25 mouse cellular contexts compared by ENCODE assay signal in genomic region chr7:44179299-44180045, GRCm38 (mm10). TPM values are rescaled to one million over a fixed set of nuclear protein-coding genes. Genes with fewer than 3 reads are reported as not detected.
A peak's percentile ranks its signal among the peaks of the same experiment; 100 is the strongest.
DNase-seq lines count a peak whose midpoint lies in the region; ATAC-seq and TF ChIP-seq lines count a peak whose summit lies in the region.
"Had no signal": no experiment of that assay in that cellular context is flagged by ENCODE, and none has a peak within 500 bp of the region (broad histone marks: within the 10 kb centered on the region; RNA-seq: fewer than 3 reads in every experiment).

No protein-coding gene starts in this region.

- peak; percentile 39 for DNase-seq in heart, adult 11 months
- DNase-seq in heart, postnatal 14 days, result no peak
- DNase-seq in kidney, postnatal 14 days, result peak; percentile 38
- no peak for DNase-seq in lung, postnatal 25 days (ENCODE audit: low spot score)
- DNase-seq in layer of hippocampus, postnatal 25 days (ENCODE audit: extremely low spot score in 1 of 2, low spot score in 1 of 2), result no peak
- no peak for DNase-seq in lung, postnatal 36 days
- DNase-seq: adrenal gland, adult 2 months; cerebellum, adult 9-10 months; layer of hippocampus, adult 9-11 months; liver, embryonic 13.5 days; lung, embryonic 14.5 days; right cerebral cortex, postnatal 25 days; thymus, postnatal 14 days had no signal

- H3K36me3 ChIP-seq in intestine, postnatal 0 days (ENCODE audit: control insufficient read depth, insufficient read depth), result no peaks in the 10 kb centered on the region
- H3K36me3 ChIP-seq: embryonic facial prominence, embryonic 13.5 days; heart, embryonic 12.5 days; hindbrain, embryonic 13.5 days; limb, embryonic 13.5 days; liver, embryonic 13.5 days had no signal

- TF ChIP-seq CTCF in intestine, postnatal 0 days (IDR thresholded peaks at IDR 0.05; ENCODE audit: low read depth), result no peak

- H3K9ac ChIP-seq in intestine, postnatal 0 days (ENCODE audit: low read depth, low read length), result no peak overlapping the region
- H3K9ac ChIP-seq: embryonic facial prominence, embryonic 13.5 days; heart, embryonic 12.5 days; hindbrain, embryonic 13.5 days; limb, embryonic 13.5 days; liver, embryonic 13.5 days; lung, embryonic 14.5 days had no signal

- H3K4me2 ChIP-seq in intestine, postnatal 0 days (replicated peaks; ENCODE audit: low read depth), result no peak overlapping the region
- H3K4me2 ChIP-seq: embryonic facial prominence, embryonic 13.5 days; heart, embryonic 12.5 days; hindbrain, embryonic 13.5 days; limb, embryonic 13.5 days; liver, embryonic 13.5 days; lung, embryonic 14.5 days; midbrain, embryonic 11.5 days had no signal

- no peaks in the 10 kb centered on the region for H3K27me3 ChIP-seq in intestine, postnatal 0 days (replicated peaks; ENCODE audit: control insufficient read depth, insufficient read depth, low read length)
- H3K27me3 ChIP-seq: embryonic facial prominence, embryonic 13.5 days; heart, embryonic 12.5 days; hindbrain, embryonic 13.5 days; limb, embryonic 13.5 days; liver, embryonic 13.5 days had no signal

- WGBS in intestine, postnatal 0 days, result 44% methylated on average over 9 of the region's 9 CpGs

- no peak overlapping the region for H3K27ac ChIP-seq in intestine, postnatal 0 days (ENCODE audit: low read depth, low read length)
- H3K27ac ChIP-seq: embryonic facial prominence, embryonic 13.5 days; hindbrain, embryonic 13.5 days; limb, embryonic 13.5 days; liver, embryonic 13.5 days had no signal

- no peak overlapping the region for H3K4me3 ChIP-seq in intestine, postnatal 0 days (ENCODE audit: low read depth, low read length)
- H3K4me3 ChIP-seq: embryonic facial prominence, embryonic 13.5 days; heart, embryonic 12.5 days; hindbrain, embryonic 13.5 days; limb, embryonic 13.5 days; liver, embryonic 13.5 days had no signal

- H3K4me1 ChIP-seq in intestine, postnatal 0 days (replicated peaks; ENCODE audit: control insufficient read depth, insufficient read depth, low read length), result no peaks in the 10 kb centered on the region
- H3K4me1 ChIP-seq: embryonic facial prominence, embryonic 13.5 days; heart, embryonic 12.5 days; hindbrain, embryonic 13.5 days; limb, embryonic 13.5 days; liver, embryonic 13.5 days had no signal

- intact Hi-C loops in heart, postnatal 14 days (cut with DNase I), result no loop called here

- H3K9me3 ChIP-seq in intestine, postnatal 0 days (ENCODE audit: control insufficient read depth), result no peaks in the 10 kb centered on the region
- H3K9me3 ChIP-seq: embryonic facial prominence, embryonic 13.5 days; hindbrain, embryonic 13.5 days; limb, embryonic 13.5 days; liver, embryonic 13.5 days had no signal

- ATAC-seq in intestine, postnatal 0 days, result 0 out of 2 replicates have a peak, but pooled peaks have one; percentile 53
- ATAC-seq: CD4-positive, CD25-positive, alpha-beta regulatory T cell, adult 4 months; forebrain, embryonic 16.5 days had no signal

RNA-seq across cellular contexts. Expression of gene Klk1b24, which starts 8.6 kb away (rescaled TPM):
- total RNA-seq in heart, postnatal 14 days (2021), result not detected
- not detected in 2 replicates for polyA plus RNA-seq in intestine, postnatal 0 days (2015; fragmentation: Nextera tagmentation; extraction: Ambion mirVana)
- not detected for total RNA-seq in layer of hippocampus, postnatal 25 days (2021)
- total RNA-seq: adrenal gland, adult 2 months; heart, postnatal 25 days; MEL had no signal
- polyA plus RNA-seq: adrenal gland, adult 2 months; CD4-positive, CD25-positive, alpha-beta regulatory T cell, adult 4 months; embryonic facial prominence, embryonic 13.5 days; forebrain, embryonic 16.5 days; heart, embryonic 12.5 days; hindbrain, embryonic 13.5 days; intestine, embryonic 14.5 days; limb, embryonic 13.5 days; liver, embryonic 13.5 days; lung, embryonic 14.5 days; midbrain, embryonic 11.5 days had no signal

RNA-seq across cellular contexts. Expression of gene Klk1b3, which starts 18.5 kb away (rescaled TPM):
- not detected for total RNA-seq in heart, postnatal 14 days (2021)
- polyA plus RNA-seq in intestine, postnatal 0 days (2015; fragmentation: Nextera tagmentation; extraction: Ambion mirVana), result not detected in 2 replicates
- total RNA-seq in layer of hippocampus, postnatal 25 days (2021), result not detected
- total RNA-seq: adrenal gland, adult 2 months; heart, postnatal 25 days; MEL had no signal
- polyA plus RNA-seq: adrenal gland, adult 2 months; CD4-positive, CD25-positive, alpha-beta regulatory T cell, adult 4 months; embryonic facial prominence, embryonic 13.5 days; forebrain, embryonic 16.5 days; heart, embryonic 12.5 days; hindbrain, embryonic 13.5 days; intestine, embryonic 14.5 days; limb, embryonic 13.5 days; liver, embryonic 13.5 days; lung, embryonic 14.5 days; midbrain, embryonic 11.5 days had no signal

RNA-seq across cellular contexts. Expression of gene Klk1b4, which starts 27.8 kb away (rescaled TPM):
- total RNA-seq in heart, postnatal 14 days (2021), result not detected
- not detected in 2 replicates for polyA plus RNA-seq in intestine, postnatal 0 days (2015; fragmentation: Nextera tagmentation; extraction: Ambion mirVana)
- not detected for total RNA-seq in layer of hippocampus, postnatal 25 days (2021)
- total RNA-seq: adrenal gland, adult 2 months; heart, postnatal 25 days; MEL had no signal
- polyA plus RNA-seq: adrenal gland, adult 2 months; CD4-positive, CD25-positive, alpha-beta regulatory T cell, adult 4 months; embryonic facial prominence, embryonic 13.5 days; forebrain, embryonic 16.5 days; gonadal fat pad, adult 2 months; heart, embryonic 12.5 days; hindbrain, embryonic 13.5 days; intestine, embryonic 14.5 days; limb, embryonic 13.5 days; liver, embryonic 13.5 days; lung, embryonic 14.5 days; midbrain, embryonic 11.5 days had no signal

RNA-seq across cellular contexts. Expression of gene Klk1b5, which starts 36.3 kb away (rescaled TPM):
- total RNA-seq in heart, postnatal 14 days (2021), result not detected
- polyA plus RNA-seq in intestine, postnatal 0 days (2015; fragmentation: Nextera tagmentation; extraction: Ambion mirVana), result not detected in 2 replicates
- total RNA-seq in layer of hippocampus, postnatal 25 days (2021), result not detected
- total RNA-seq: adrenal gland, adult 2 months; heart, postnatal 25 days; MEL had no signal
- polyA plus RNA-seq: adrenal gland, adult 2 months; CD4-positive, CD25-positive, alpha-beta regulatory T cell, adult 4 months; embryonic facial prominence, embryonic 13.5 days; forebrain, embryonic 16.5 days; heart, embryonic 12.5 days; hindbrain, embryonic 13.5 days; intestine, embryonic 14.5 days; limb, embryonic 13.5 days; liver, embryonic 13.5 days; lung, embryonic 14.5 days; midbrain, embryonic 11.5 days had no signal

RNA-seq across cellular contexts. Expression of gene Klk1b16, which starts 42.9 kb away (rescaled TPM):
- not detected for total RNA-seq in heart, postnatal 14 days (2021)
- polyA plus RNA-seq in intestine, postnatal 0 days (2015; fragmentation: Nextera tagmentation; extraction: Ambion mirVana), result not detected in 2 replicates
- not detected for total RNA-seq in layer of hippocampus, postnatal 25 days (2021)
- total RNA-seq: adrenal gland, adult 2 months; heart, postnatal 25 days; MEL had no signal
- polyA plus RNA-seq: adrenal gland, adult 2 months; CD4-positive, CD25-positive, alpha-beta regulatory T cell, adult 4 months; embryonic facial prominence, embryonic 13.5 days; forebrain, embryonic 16.5 days; gonadal fat pad, adult 2 months; heart, embryonic 12.5 days; hindbrain, embryonic 13.5 days; intestine, embryonic 14.5 days; limb, embryonic 13.5 days; liver, embryonic 13.5 days; lung, embryonic 14.5 days; midbrain, embryonic 11.5 days had no signal

Comparison
In these comparisons a context has a peak if more than half of its experiments do, and no peak if none do; other contexts are left out.
1. DNase-seq: peak in heart, adult 11 months (single experiment) and kidney, postnatal 14 days (single experiment); none in heart, postnatal 14 days (0 of 2), lung, postnatal 25 days (single experiment), layer of hippocampus, postnatal 25 days (0 of 2) and lung, postnatal 36 days (single experiment).